Mouse (Mus musculus) hindbrain, postnatal 0 days (tissue): ENCODE results near the gene Mybbp1a. TPM values are rescaled to one million over a fixed set of nuclear protein-coding genes. Genes with fewer than 3 reads are reported as not detected.
A peak's percentile ranks its signal among the peaks of the same experiment; 100 is the strongest.

ENCODE experiments used
- ATAC-seq: fragments of 200-750 bp; cut with Nextera tagmentation; 2 replicates; pipeline ENCODE4 v1.8.0; 2017; ENCODE audit warnings: mild to moderate bottlenecking, moderate TSS enrichment, moderate library complexity
- DNase-seq: peaks from one replicate; pipeline ENCODE4 v3.0.0-alpha.2; 2015; ENCODE audit warnings: low spot score
- H3K27ac ChIP-seq: fragments of 300-500 bp; sonication (generic); 2 replicates; pipeline ENCODE4 v1.5.1; 2014; ENCODE audit warnings: mild to moderate bottlenecking
- H3K27me3 ChIP-seq: fragments of 300-500 bp; sonication (generic); 2 replicates; pipeline ENCODE4 v1.6.1; 2014; ENCODE audit warnings: low read length, mixed read lengths; ENCODE audit not compliant: insufficient read depth
- H3K36me3 ChIP-seq: fragments of 300-500 bp; sonication (generic); 2 replicates; pipeline ENCODE4 v1.6.1; 2014; ENCODE audit warnings: low read length, mixed read lengths; ENCODE audit not compliant: insufficient read depth
- H3K4me1 ChIP-seq: fragments of 300-500 bp; sonication (generic); 2 replicates; pipeline ENCODE4 v1.6.1; 2014; ENCODE audit warnings: antibody characterized with exemption, low read length, mixed read lengths; ENCODE audit not compliant: insufficient read depth
- H3K4me2 ChIP-seq: fragments of 300-500 bp; sonication (generic); 2 replicates; pipeline ENCODE4 v1.6.1; 2014; ENCODE audit warnings: low read depth, mild to moderate bottlenecking, low read length, moderate library complexity, mixed read lengths
- H3K4me3 ChIP-seq: fragments of 300-500 bp; sonication (generic); 2 replicates; pipeline ENCODE4 v1.5.1; 2014; ENCODE audit warnings: low read length
- H3K9ac ChIP-seq: fragments of 300-500 bp; sonication (generic); replicated peaks from 2 replicates; pipeline ENCODE4 v1.6.1; 2014; ENCODE audit warnings: mild to moderate bottlenecking, low read length, moderate library complexity, mixed read lengths
- H3K9me3 ChIP-seq: fragments of 300-500 bp; sonication (generic); 2 replicates; pipeline ENCODE4 v1.6.1; 2016; ENCODE audit warnings: low read length, mixed read lengths
- CTCF ChIP-seq: IDR thresholded peaks from 2 replicates; pipeline ENCODE4 v1.5.1; 2016; ENCODE audit warnings: antibody characterized with exemption, control low read depth, low read depth
- WGBS: fragments of 180-500 bp; shearing (Covaris S2); extraction: QIAGEN DNeasy Blood & Tissue Kit; methylation state at CpG from one replicate; pipeline ENCODE4 v1.1.7; 2014; 5-methylcytosine and 5-hydroxymethylcytosine counted together
- polyA plus RNA-seq: library from polyadenylated mRNA; unstranded; fragments of >200 nt; fragmentation: Nextera tagmentation; extraction: Ambion mirVana; gene quantifications from 2 replicates; pipeline ENCODE4 v1.2.1, GENCODE M21; 2015
- total RNA-seq: library from RNA; depleted of rRNA; stranded (reverse); fragments of >200 nt; gene quantifications from 2 replicates; pipeline ENCODE4 v1.2.3, GENCODE M21; 2014

Gene Mybbp1a
- total and polyA plus RNA-seq, 2 experiments from 2014 or later = 28.0 to 68.7 TPM

DNA sequence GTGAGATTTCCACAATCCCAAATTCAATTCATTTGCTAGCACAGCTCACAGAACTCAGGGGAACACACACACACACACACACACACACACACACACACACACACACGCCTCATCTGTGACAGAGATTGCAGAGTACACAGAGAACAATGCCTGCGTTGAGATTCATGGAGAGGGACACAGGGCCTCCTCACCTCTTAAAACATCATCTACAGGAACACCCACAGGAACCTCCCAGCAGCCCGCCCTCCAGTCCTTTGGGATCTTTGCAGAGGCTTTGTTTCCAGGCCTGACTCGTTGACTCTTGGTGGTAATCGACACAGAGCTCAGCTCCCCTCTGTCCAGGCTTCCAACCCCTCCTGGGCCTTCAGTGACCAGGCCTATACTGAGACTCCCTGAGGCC, 36.0 kb downstream of the Mybbp1a start:
- Histone ChIP-seq H3K4me1 (0 out of 2 replicates have a peak, but pooled peaks cover 5% of the 10 kb centered on the region), H3K4me2 (no peak overlapping the region), H3K27me3 (no peaks in the 10 kb centered on the region), H3K27ac (peak overlapping the region; percentile 16; the same call in 1 of the 2 replicates), H3K36me3 (no peaks in the 10 kb centered on the region), H3K4me3 (no peak overlapping the region), H3K9ac (peak overlapping the region; percentile 13; the same call in 1 of the 2 replicates), H3K9me3 (no peaks in the 10 kb centered on the region)
- WGBS = 32% methylated on average over 5 of the region's 5 CpGs
- no peak for ATAC-seq
- DNase-seq = no peak
- TF ChIP-seq CTCF = no peak

DNA sequence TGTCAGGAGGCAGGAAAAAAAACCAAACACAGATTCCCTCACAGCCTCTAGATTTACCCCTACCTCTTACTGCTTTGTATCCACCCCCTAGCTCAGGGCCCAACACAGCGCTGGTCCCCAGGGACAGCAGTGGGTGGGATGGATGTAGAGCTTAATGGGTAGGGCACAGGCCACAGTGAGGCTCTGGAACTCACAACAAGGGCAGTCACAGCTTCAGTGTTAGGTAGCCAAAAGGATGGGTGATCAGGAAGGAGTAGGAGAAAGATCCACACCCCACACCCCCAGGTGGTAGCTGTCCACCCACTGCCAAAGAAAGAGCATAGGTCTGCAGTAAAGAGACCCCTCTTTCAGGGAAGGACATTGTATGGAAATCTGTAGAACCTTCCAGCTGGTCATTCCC, 36.5 kb downstream of the Mybbp1a start:
- Histone ChIP-seq H3K4me1 (0 out of 2 replicates have a peak, but pooled peaks cover 5% of the 10 kb centered on the region), H3K36me3 (no peaks in the 10 kb centered on the region), H3K9ac (no peak overlapping the region; the same call in 1 of the 2 replicates), H3K9me3 (no peaks in the 10 kb centered on the region), H3K4me3 (no peak overlapping the region), H3K4me2 (no peak overlapping the region), H3K27me3 (no peaks in the 10 kb centered on the region), H3K27ac (peak overlapping the region; percentile 16; the same call in 1 of the 2 replicates)
- TF ChIP-seq CTCF = no peak
- WGBS = 81% methylated on average over 1 of the region's 1 CpGs
- ATAC-seq (no peak), DNase-seq (no peak)

DNA sequence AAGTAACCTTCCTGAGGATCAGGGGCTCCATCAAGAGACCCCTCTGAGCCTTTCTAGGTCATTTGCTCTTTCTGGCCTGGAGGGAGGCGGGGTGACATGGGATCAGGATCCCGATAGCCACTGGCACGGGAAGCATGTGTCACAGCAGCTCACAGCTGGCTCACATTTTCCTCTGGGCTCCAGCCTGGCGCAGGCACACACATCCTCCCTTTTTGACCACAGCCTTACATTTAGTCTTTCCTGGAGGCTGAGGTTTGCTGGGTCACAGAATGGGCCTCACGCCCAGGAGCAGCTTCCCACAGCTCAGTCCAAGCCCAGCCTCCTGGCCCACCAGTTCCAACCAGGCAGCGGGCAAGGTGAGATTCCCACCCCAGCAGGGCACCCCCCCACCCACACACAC, 37.1 kb downstream of the Mybbp1a start:
- H3K36me3 ChIP-seq = no peaks in the 10 kb centered on the region
- H3K27me3 ChIP-seq = no peaks in the 10 kb centered on the region
- TF ChIP-seq CTCF = no peak
- H3K27ac ChIP-seq = 0 out of 2 replicates have a peak overlapping the region, but pooled peaks have one; percentile 16
- no peaks in the 10 kb centered on the region for H3K9me3 ChIP-seq
- H3K4me3 ChIP-seq = no peak overlapping the region
- ATAC-seq (no peak), DNase-seq (no peak)
- H3K4me2 ChIP-seq = no peak overlapping the region
- 0 out of 2 replicates have a peak, but pooled peaks cover 5% of the 10 kb centered on the region for H3K4me1 ChIP-seq
- H3K9ac ChIP-seq = no peak overlapping the region
- 67% methylated on average over 6 of the region's 6 CpGs for WGBS

DNA sequence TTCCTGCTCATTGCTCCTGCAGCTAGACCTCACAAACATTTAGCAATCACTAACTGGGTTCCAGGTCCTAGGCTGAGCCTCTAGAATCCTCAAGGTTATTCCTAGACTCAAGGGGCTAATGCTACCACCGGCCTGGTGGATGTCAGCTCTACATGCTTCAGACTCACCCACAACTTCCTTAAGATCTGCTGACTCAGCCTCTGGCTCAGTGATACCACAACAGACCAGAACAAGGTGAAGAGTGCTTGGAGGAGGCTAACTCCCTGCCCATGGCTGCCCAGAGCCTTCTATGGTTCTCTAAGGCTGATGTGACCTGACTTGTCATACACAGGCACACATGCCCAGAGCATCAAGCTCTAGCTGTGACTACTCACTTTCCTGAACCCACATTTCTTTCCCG, 38.3 kb downstream of the Mybbp1a start:
- no peak overlapping the region for H3K27ac ChIP-seq
- H3K27me3 ChIP-seq = no peaks in the 10 kb centered on the region
- TF ChIP-seq CTCF = no peak
- H3K36me3 ChIP-seq = no peaks in the 10 kb centered on the region
- H3K9me3 ChIP-seq = no peaks in the 10 kb centered on the region
- H3K4me1 ChIP-seq = 0 out of 2 replicates have a peak, but pooled peaks cover 5% of the 10 kb centered on the region
- H3K4me2 ChIP-seq = no peak overlapping the region
- WGBS = 75% methylated on average over 2 of the region's 2 CpGs
- DNase-seq (no peak), ATAC-seq (no peak)
- no peak overlapping the region for H3K4me3 ChIP-seq
- H3K9ac ChIP-seq = no peak overlapping the region

DNA sequence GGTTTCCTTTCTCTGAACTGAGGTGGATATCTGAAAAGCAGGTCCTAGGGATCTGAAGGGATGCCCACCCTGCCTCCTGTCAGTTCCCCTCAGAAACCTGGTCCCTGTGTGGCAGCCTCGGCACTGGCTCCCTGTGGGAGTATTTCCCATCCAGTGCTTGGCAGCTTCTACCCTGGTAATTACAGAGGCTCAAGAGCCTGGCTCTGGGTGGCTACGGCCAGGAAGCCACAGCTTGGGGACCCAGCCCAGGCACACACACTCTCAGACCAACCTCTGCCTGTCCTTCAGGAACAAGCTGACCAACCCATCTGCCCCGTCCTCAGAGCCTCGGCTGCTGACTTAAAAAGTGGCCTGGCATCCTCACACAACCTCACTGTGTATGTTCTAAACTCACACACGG, 40.2 kb downstream of the Mybbp1a start:
- H3K9ac ChIP-seq = no peak overlapping the region
- no peaks in the 10 kb centered on the region for H3K27me3 ChIP-seq
- no peak overlapping the region for H3K27ac ChIP-seq
- no peak for DNase-seq
- no peak overlapping the region for H3K4me2 ChIP-seq
- H3K4me3 ChIP-seq = no peak overlapping the region
- peaks cover 10% of the 10 kb centered on the region; the same call in 1 of the 2 replicates for H3K4me1 ChIP-seq
- WGBS = 73% methylated on average over 5 of the region's 5 CpGs
- no peaks in the 10 kb centered on the region for H3K9me3 ChIP-seq
- ATAC-seq = no peak
- no peaks in the 10 kb centered on the region for H3K36me3 ChIP-seq
- no peak for TF ChIP-seq CTCF

DNA sequence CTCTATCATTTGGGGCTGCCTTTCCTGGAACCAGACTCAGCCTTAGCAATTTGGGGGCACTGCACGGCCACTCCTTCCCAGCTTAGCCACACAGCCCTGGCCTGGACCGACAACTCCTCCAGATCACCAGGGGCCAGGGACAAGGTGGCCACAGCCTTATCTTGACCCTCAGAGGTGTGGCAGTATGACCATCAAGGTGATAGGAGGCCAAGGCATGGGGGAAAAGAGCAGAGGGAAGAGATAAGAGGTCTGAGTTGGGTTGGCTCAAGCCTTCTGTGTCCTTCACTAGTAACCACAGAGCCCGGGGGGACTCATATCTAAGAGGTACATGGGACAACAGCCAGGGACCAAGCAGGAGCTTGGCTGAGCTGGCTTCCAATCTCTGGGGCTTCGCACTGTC, 40.8 kb downstream of the Mybbp1a start:
- no peak overlapping the region for H3K27ac ChIP-seq
- 70% methylated on average over 4 of the region's 4 CpGs for WGBS
- TF ChIP-seq CTCF = no peak
- H3K4me1 ChIP-seq = peaks cover 11% of the 10 kb centered on the region
- ATAC-seq = no peak
- no peaks in the 10 kb centered on the region for H3K27me3 ChIP-seq
- H3K9ac ChIP-seq = no peak overlapping the region
- H3K4me3 ChIP-seq = no peak overlapping the region
- H3K9me3 ChIP-seq = no peaks in the 10 kb centered on the region
- no peaks in the 10 kb centered on the region for H3K36me3 ChIP-seq
- DNase-seq = no peak
- H3K4me2 ChIP-seq = no peak overlapping the region

DNA sequence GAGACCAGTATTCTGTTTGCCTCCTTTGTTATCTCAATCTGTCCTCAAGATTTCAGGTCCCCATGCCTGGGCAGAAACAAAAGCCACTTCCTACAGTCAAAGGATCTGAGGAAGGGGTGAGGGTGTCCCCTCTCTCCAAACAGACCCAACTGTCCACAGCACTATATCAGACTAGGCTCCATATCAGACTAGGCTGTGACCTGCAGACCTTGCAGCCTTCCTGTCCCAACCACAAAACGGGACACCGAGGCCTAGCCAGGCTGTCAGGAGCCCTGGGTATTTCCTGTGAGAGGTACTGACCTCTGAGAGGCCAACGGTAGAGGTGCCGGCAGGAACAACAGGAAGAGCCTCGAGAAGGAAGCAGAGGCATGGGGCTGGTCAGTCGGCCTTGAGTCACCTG, 43.4 kb downstream of the Mybbp1a start:
- no peaks in the 10 kb centered on the region for H3K36me3 ChIP-seq
- H3K27me3 ChIP-seq = no peaks in the 10 kb centered on the region
- H3K27ac ChIP-seq = no peak overlapping the region
- H3K9me3 ChIP-seq = no peaks in the 10 kb centered on the region
- H3K4me1 ChIP-seq = peaks cover 19% of the 10 kb centered on the region
- TF ChIP-seq CTCF = no peak
- WGBS = 74% methylated on average over 6 of the region's 6 CpGs
- H3K4me3 ChIP-seq = no peak overlapping the region
- H3K9ac ChIP-seq = no peak overlapping the region
- DNase-seq = no peak
- H3K4me2 ChIP-seq = no peak overlapping the region
- no peak for ATAC-seq
